16 mouse cellular contexts compared by ENCODE assay signal in the genomic region with DNA sequence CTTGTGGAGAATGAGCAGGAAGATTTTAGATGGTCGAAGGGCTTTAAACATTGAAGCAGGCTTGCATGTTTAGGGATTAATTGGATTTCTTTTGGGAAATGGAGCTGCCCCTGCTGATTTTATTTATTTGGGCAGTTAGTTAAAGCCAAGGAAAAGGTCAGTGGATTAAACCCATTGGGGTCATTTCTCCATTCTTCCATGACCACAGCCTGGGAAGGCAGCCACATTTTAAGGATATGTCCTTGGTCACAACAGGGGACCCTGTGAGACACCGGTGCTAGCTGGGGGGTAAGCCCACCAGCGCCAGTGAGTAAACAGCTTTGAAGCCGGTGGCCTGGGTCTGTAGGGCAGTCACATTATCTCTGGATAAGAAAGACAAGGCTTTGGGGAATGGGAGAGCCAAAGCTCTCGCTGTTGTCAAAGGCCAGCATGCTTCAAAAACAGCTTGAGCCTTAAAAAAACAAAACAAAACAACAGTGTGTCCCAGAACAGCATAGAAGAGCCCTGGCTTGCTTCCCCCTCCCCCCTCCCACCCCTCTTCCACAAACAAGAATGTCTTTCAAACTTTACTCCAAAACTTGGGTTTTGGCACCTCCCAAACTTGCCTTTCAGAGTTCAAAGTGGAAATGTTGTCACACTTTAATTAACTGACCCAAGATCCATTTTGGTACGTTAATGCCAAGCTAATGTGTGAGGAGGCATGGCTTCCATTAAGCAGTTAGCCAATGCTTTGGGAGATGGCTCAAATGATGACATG. TPM values are rescaled to one million over a fixed set of nuclear protein-coding genes. Genes with fewer than 3 reads are reported as not detected.
DNase-seq lines count a peak whose midpoint lies in the region; ATAC-seq and TF ChIP-seq lines count a peak whose summit lies in the region.
"Had no signal": no experiment of that assay in that cellular context is flagged by ENCODE, and none has a peak within 500 bp of the region (broad histone marks: within the 10 kb centered on the region; RNA-seq: fewer than 3 reads in every experiment).

No protein-coding gene starts in this region.

- ATAC-seq in hindbrain, postnatal 0 days = no peak
- no peak for ATAC-seq in hindbrain, embryonic 14.5 days (ENCODE audit: low FRiP score)
- ATAC-seq in megakaryocyte, adult 5-6 weeks (ENCODE audit: poor library complexity, severe bottlenecking) = no peak
- ATAC-seq: intestine, postnatal 0 days; Patski had no signal

- H3K4me3 ChIP-seq in gastrocnemius, adult 2 months = no peak overlapping the region
- H3K4me3 ChIP-seq in hindbrain, postnatal 0 days (ENCODE audit: low read length) = no peak overlapping the region
- no peak overlapping the region for H3K4me3 ChIP-seq in hindbrain, embryonic 14.5 days (replicated peaks; ENCODE audit: low read length)
- H3K4me3 ChIP-seq in megakaryocyte, embryonic 14.5 days (replicated peaks) = peak overlapping the region; percentile 57
- H3K4me3 ChIP-seq: embryonic facial prominence, embryonic 12.5 days; hindbrain, embryonic 12.5 days; liver, embryonic 13.5 days had no signal

- H3K4me1 ChIP-seq in hindbrain, postnatal 0 days (ENCODE audit: insufficient read depth, low read length) = peaks cover 46% of the 10 kb centered on the region
- H3K4me1 ChIP-seq in hindbrain, embryonic 14.5 days (replicated peaks; ENCODE audit: control insufficient read depth, insufficient read depth, low read length) = peaks cover 52% of the 10 kb centered on the region
- peaks cover 98% of the 10 kb centered on the region for H3K4me1 ChIP-seq in megakaryocyte, embryonic 14.5 days

- TF ChIP-seq CTCF in gastrocnemius, adult 2 months (IDR thresholded peaks at IDR 0.05) = no peak
- no peak for TF ChIP-seq CTCF in hindbrain, postnatal 0 days (IDR thresholded peaks at IDR 0.05; ENCODE audit: low read depth)

- H3K27ac ChIP-seq in gastrocnemius, adult 2 months = peak overlapping the region; percentile 52
- H3K27ac ChIP-seq in hindbrain, postnatal 0 days = no peak overlapping the region; the same call in 1 of the 2 replicates
- H3K27ac ChIP-seq in hindbrain, embryonic 14.5 days = no peak overlapping the region
- H3K27ac ChIP-seq: embryonic facial prominence, embryonic 12.5 days; hindbrain, embryonic 12.5 days had no signal

- H3K27me3 ChIP-seq in hindbrain, postnatal 0 days (ENCODE audit: insufficient read depth, low read length) = no peaks in the 10 kb centered on the region
- no peaks in the 10 kb centered on the region for H3K27me3 ChIP-seq in hindbrain, embryonic 14.5 days (ENCODE audit: control insufficient read depth, insufficient read depth, low read length)
- no peaks in the 10 kb centered on the region for H3K27me3 ChIP-seq in megakaryocyte, embryonic 14.5 days (replicated peaks)
- H3K27me3 ChIP-seq: embryonic facial prominence, embryonic 12.5 days; hindbrain, embryonic 12.5 days; liver, embryonic 13.5 days; Patski had no signal

- no peak overlapping the region for H3K9ac ChIP-seq in hindbrain, postnatal 0 days (replicated peaks; ENCODE audit: low read length)
- H3K9ac ChIP-seq in hindbrain, embryonic 14.5 days = no peak overlapping the region
- H3K9ac ChIP-seq: embryonic facial prominence, embryonic 12.5 days; hindbrain, embryonic 12.5 days; liver, embryonic 13.5 days had no signal

- no peaks in the 10 kb centered on the region for H3K9me3 ChIP-seq in hindbrain, postnatal 0 days (ENCODE audit: low read length)
- no peaks in the 10 kb centered on the region for H3K9me3 ChIP-seq in hindbrain, embryonic 14.5 days (ENCODE audit: control insufficient read depth, low read length)
- no peaks in the 10 kb centered on the region for H3K9me3 ChIP-seq in megakaryocyte, embryonic 14.5 days
- H3K9me3 ChIP-seq: embryonic facial prominence, embryonic 12.5 days; hindbrain, embryonic 12.5 days; liver, embryonic 13.5 days had no signal

- no peak for DNase-seq in gastrocnemius, adult 2 months
- DNase-seq in gastrocnemius, postnatal 36 days = no peak
- DNase-seq in hindbrain, postnatal 0 days (ENCODE audit: low spot score) = peak; percentile 27
- no peak for DNase-seq in hindbrain, embryonic 14.5 days (ENCODE audit: low spot score)
- no peak for DNase-seq in MN1 (ENCODE audit: low spot score)
- no peak for DNase-seq in spleen, adult 12 weeks (ENCODE audit: low spot score)
- DNase-seq: gastrocnemius, postnatal 25 days; liver, embryonic 13.5 days; lung, postnatal 36 days; midbrain, embryonic 14.5 days had no signal

- WGBS in hindbrain, postnatal 0 days = 22% methylated on average over 6 of the region's 6 CpGs
- WGBS in hindbrain, embryonic 14.5 days = 32% methylated on average over 6 of the region's 6 CpGs

- no peak overlapping the region for H3K4me2 ChIP-seq in hindbrain, postnatal 0 days (ENCODE audit: low read depth, low read length)
- H3K4me2 ChIP-seq in hindbrain, embryonic 14.5 days (replicated peaks) = no peak overlapping the region
- H3K4me2 ChIP-seq: embryonic facial prominence, embryonic 12.5 days; hindbrain, embryonic 12.5 days; liver, embryonic 13.5 days had no signal

- intact Hi-C loops in gastrocnemius, adult 2 months (cut with DNase I) = no loop called here
- intact Hi-C loops in gastrocnemius, postnatal 36 days (cut with DNase I) = no loop called here

- no peaks in the 10 kb centered on the region for H3K36me3 ChIP-seq in hindbrain, postnatal 0 days (ENCODE audit: insufficient read depth, low read length)
- no peaks in the 10 kb centered on the region for H3K36me3 ChIP-seq in hindbrain, embryonic 14.5 days (replicated peaks; ENCODE audit: control insufficient read depth, insufficient read depth)
- H3K36me3 ChIP-seq in megakaryocyte, embryonic 14.5 days (replicated peaks; ENCODE audit: low read length) = peaks cover 97% of the 10 kb centered on the region
- H3K36me3 ChIP-seq: embryonic facial prominence, embryonic 12.5 days; hindbrain, embryonic 12.5 days had no signal

RNA-seq across cellular contexts. Expression of a gene that starts 9.7 kb away (rescaled TPM):
- total RNA-seq in gastrocnemius, adult 2 months (2021) = 10 to 100 TPM in 1 of 2 experiments, 1 to 10 TPM in 1; 8.0 to 12.8 TPM
- 10 to 100 TPM in 1 of 2 experiments, 1 to 10 TPM in 1; 9.7 to 10.6 TPM for total RNA-seq in gastrocnemius, postnatal 36 days (2021)
- 46.8 and 54.5 TPM in 2 replicates for total RNA-seq in hindbrain, postnatal 0 days (2014; rRNA removed)
- polyA plus RNA-seq in hindbrain, postnatal 0 days (2015; fragmentation: Nextera tagmentation; extraction: Ambion mirVana) = 21.9 and 22.3 TPM in 2 replicates
- 41.2 and 44.2 TPM in 2 replicates for polyA plus RNA-seq in hindbrain, embryonic 14.5 days (2014; fragmentation: Nextera tagmentation; extraction: Ambion mirVana)
- polyA plus RNA-seq in megakaryocyte, embryonic 14.5 days (2012; ENCODE audit: insufficient read depth, low replicate concordance) = 52.8 and 186 TPM in 2 replicates
- total RNA-seq in megakaryocyte, adult 5-6 weeks (2015) = 12.3 and 12.7 TPM in 2 replicates
- total RNA-seq in megakaryocyte, adult 5-6 weeks (2017) = 14.6 and 18.0 TPM in 2 replicates
